Mouse (Mus musculus) lung, postnatal 0 days (tissue): ENCODE data around the gene Slc9c1.

ENCODE experiments used
- CTCF ChIP-seq: IDR thresholded peaks from 2 replicates; pipeline ENCODE4 v1.5.1; 2016; ENCODE audit warnings: antibody characterized with exemption, mild to moderate bottlenecking
- EP300 ChIP-seq: IDR thresholded peaks from 2 replicates; pipeline ENCODE4 v1.6.1; 2016; ENCODE audit warnings: antibody characterized with exemption, mild to moderate bottlenecking, control low read depth

DNA sequence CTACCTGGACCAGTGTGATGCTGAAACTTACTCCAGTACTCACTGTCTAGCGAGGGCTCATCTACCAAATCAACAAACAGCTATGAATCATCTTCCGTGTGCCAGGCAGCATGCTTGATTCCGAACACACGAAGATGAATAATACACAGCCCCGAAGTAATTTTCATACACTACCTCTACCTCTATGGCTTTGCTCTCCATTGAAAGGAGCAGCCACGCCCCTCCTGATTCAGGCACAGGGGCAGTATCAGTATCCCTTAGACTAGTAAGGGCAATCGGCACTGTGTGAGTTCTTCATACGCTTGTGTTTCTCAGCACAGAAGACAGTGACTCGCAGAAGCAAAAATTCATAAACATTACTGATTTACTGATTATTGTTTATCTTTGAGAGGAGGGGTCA is 119.4 kb downstream of the Slc9c1 start:
- TF ChIP-seq CTCF (no peak), EP300 (no peak)
